Mouse (Mus musculus) myocyte (in vitro differentiated cells): Measurements from ENCODE around the gene Rad51b.

Source experiments
- MAX ChIP-seq: IDR thresholded peaks from one replicate; pipeline ENCODE4 v1.6.1; 2011; ENCODE audit warnings: low read depth, mild to moderate bottlenecking, control low read depth
- POLR2A ChIP-seq: IDR thresholded peaks from one replicate; pipeline ENCODE4 v1.6.1; 2011; ENCODE audit warnings: low read depth, mild to moderate bottlenecking, control low read depth, moderate library complexity; ENCODE audit not compliant: insufficient read length
- REST ChIP-seq: IDR thresholded peaks from one replicate; pipeline ENCODE4 v1.6.1; 2011; ENCODE audit warnings: mild to moderate bottlenecking, control low read depth, moderate library complexity; ENCODE audit not compliant: insufficient read depth, insufficient read length
- USF1 ChIP-seq: IDR thresholded peaks from one replicate; pipeline ENCODE4 v1.6.1; 2011; ENCODE audit warnings: low read depth, mild to moderate bottlenecking, control low read depth, moderate library complexity

DNA sequence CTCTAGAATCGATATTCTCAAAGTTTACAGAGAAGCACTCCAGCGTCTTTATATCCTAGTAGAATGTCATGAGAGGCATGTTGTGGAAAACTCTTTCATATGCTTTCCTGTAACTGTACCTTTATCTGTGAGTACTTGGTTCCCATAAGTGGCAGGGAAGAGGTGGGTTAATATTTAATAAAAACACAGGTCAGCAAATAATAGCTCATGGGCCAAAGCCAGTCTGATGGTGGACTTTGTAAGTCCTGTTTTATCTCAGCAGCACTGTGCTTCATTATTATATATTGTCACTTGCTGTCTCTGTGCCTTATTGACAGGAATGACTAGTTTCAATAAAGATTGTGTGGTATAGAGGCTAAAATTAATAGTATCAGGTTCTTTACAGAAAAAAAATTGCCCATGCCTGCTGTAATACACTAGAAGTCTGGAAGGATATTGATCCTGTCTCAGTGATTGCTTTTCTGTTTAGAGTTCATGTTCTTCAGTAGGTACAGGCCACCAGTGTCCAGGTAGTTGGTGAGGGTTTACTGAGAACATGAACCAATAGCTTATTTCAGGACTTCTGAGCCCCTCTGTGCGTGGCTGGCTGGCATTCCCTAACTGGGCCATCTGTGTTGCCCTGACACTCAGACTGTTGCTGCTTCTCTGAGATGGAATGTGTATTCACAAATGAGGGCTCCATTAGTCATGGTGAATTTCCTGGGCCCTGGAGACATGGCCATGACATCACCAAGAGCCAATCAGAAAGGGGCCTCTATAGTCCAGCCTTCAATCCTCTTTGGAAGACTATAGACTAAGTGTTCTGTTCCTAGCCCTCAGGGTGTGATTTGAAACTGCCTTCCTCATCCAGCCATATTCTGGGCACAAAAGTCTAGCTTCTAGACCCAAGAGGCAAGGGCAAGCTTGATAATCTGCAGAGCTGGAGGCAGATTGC, 206.8 kb downstream of the Rad51b start:
- TF ChIP-seq POLR2A (peak; percentile 21), REST (no peak), MAX (no peak), USF1 (no peak)
